20 mouse cellular contexts compared by ENCODE assay signal in the genomic region with DNA sequence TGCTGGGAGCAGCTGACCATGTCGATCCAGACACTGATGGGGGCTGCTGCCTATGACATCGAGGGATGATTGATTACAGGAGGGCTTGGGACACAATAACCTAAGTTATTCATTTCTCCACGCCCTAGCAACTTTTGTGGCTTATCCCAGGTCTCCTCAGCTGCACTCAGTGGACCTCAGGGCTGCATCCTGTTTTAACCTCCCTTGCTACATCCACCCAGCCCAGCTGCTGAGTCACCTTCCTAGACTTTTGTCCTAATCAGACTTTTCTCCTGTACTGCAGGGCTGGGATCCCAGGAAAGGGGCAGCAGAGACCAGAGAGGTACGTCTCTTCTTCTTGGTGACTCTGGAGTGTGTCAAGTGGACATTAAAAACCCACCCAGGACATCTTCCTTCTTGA. TPM values are rescaled to one million over a fixed set of nuclear protein-coding genes. Genes with fewer than 3 reads are reported as not detected.
A peak's percentile ranks its signal among the peaks of the same experiment; 100 is the strongest.
DNase-seq lines count a peak whose midpoint lies in the region; ATAC-seq and TF ChIP-seq lines count a peak whose summit lies in the region.
"Had no signal": no experiment of that assay in that cellular context is flagged by ENCODE, and none has a peak within 500 bp of the region (broad histone marks: within the 10 kb centered on the region; RNA-seq: fewer than 3 reads in every experiment).

No protein-coding gene starts in this region.

- no peak for ATAC-seq in heart, embryonic 11.5 days (replicated peaks; ENCODE audit: insufficient number of reproducible peaks, low FRiP score, low TSS enrichment)
- peak; percentile 57 for ATAC-seq in kidney, embryonic 15.5 days (replicated peaks; ENCODE audit: low FRiP score)
- no peak for ATAC-seq in stomach, embryonic 16.5 days (ENCODE audit: insufficient read depth, low FRiP score)
- ATAC-seq in stomach, postnatal 0 days (ENCODE audit: low FRiP score, low TSS enrichment), result no peak
- ATAC-seq: forebrain, embryonic 16.5 days; hindbrain, postnatal 0 days had no signal

- no peak for TF ChIP-seq EP300 in stomach, postnatal 0 days (optimal IDR thresholded peaks at IDR 0.05)

- no peaks in the 10 kb centered on the region for H3K27me3 ChIP-seq in heart, embryonic 10.5 days (ENCODE audit: insufficient read depth, poor library complexity, severe bottlenecking)
- H3K27me3 ChIP-seq in heart, embryonic 11.5 days (ENCODE audit: control insufficient read depth, insufficient read depth, low read length), result no peaks in the 10 kb centered on the region
- H3K27me3 ChIP-seq in kidney, embryonic 15.5 days, result no peaks in the 10 kb centered on the region
- no peaks in the 10 kb centered on the region for H3K27me3 ChIP-seq in stomach, embryonic 16.5 days (ENCODE audit: control insufficient read depth, insufficient read depth, low read length)
- H3K27me3 ChIP-seq in stomach, postnatal 0 days (ENCODE audit: control insufficient read depth, insufficient read depth, low read length), result no peaks in the 10 kb centered on the region
- H3K27me3 ChIP-seq: embryonic facial prominence, embryonic 12.5 days; forebrain, embryonic 12.5 days; heart, embryonic 13.5 days; hindbrain, embryonic 12.5 days had no signal

- peak; percentile 46 for DNase-seq in heart, embryonic 10.5 days (ENCODE audit: low spot score)
- DNase-seq in kidney, adult 18-20 months, result no peak
- no peak for DNase-seq in stomach, postnatal 0 days (ENCODE audit: low spot score)
- DNase-seq in thymus, postnatal 25 days, result no peak
- DNase-seq: adrenal gland, adult 8-10 months; adrenal gland, postnatal 36 days; cerebellum, postnatal 10 days; gastrocnemius, postnatal 10 days; heart, postnatal 36 days had no signal

- 72% methylated on average over 4 of the region's 4 CpGs for WGBS in heart, embryonic 10.5 days
- WGBS in heart, embryonic 11.5 days (ENCODE audit: insufficient replicate concordance), result 68% methylated on average over 4 of the region's 4 CpGs
- 63% methylated on average over 4 of the region's 4 CpGs for WGBS in kidney, embryonic 15.5 days
- WGBS in stomach, embryonic 16.5 days, result 70% methylated on average over 4 of the region's 4 CpGs
- WGBS in stomach, postnatal 0 days, result 55% methylated on average over 4 of the region's 4 CpGs

- no peaks in the 10 kb centered on the region for H3K9me3 ChIP-seq in heart, embryonic 10.5 days
- H3K9me3 ChIP-seq in heart, embryonic 11.5 days (replicated peaks; ENCODE audit: control insufficient read depth, low read length), result no peaks in the 10 kb centered on the region
- no peaks in the 10 kb centered on the region for H3K9me3 ChIP-seq in kidney, embryonic 15.5 days (replicated peaks)
- no peaks in the 10 kb centered on the region for H3K9me3 ChIP-seq in stomach, embryonic 16.5 days (replicated peaks; ENCODE audit: control insufficient read depth, low read length)
- no peaks in the 10 kb centered on the region for H3K9me3 ChIP-seq in stomach, postnatal 0 days (ENCODE audit: control insufficient read depth, low read length)
- H3K9me3 ChIP-seq: embryonic facial prominence, embryonic 12.5 days; forebrain, embryonic 12.5 days; heart, embryonic 13.5 days; hindbrain, embryonic 12.5 days had no signal

- no peak overlapping the region for H3K27ac ChIP-seq in heart, embryonic 10.5 days
- H3K27ac ChIP-seq in heart, embryonic 11.5 days (ENCODE audit: low read depth, low read length), result no peak overlapping the region
- H3K27ac ChIP-seq in kidney, embryonic 15.5 days, result no peak overlapping the region
- peak overlapping the region; percentile 28 for H3K27ac ChIP-seq in stomach, embryonic 16.5 days (ENCODE audit: low read length)
- no peak overlapping the region for H3K27ac ChIP-seq in stomach, postnatal 0 days (replicated peaks)
- H3K27ac ChIP-seq: embryonic facial prominence, embryonic 12.5 days; forebrain, embryonic 12.5 days; heart, adult 2 months; heart, embryonic 13.5 days; hindbrain, embryonic 12.5 days; hindbrain, postnatal 0 days had no signal

- H3K4me3 ChIP-seq in heart, embryonic 10.5 days, result no peak overlapping the region
- no peak overlapping the region for H3K4me3 ChIP-seq in heart, embryonic 11.5 days (ENCODE audit: low read depth, low read length)
- no peak overlapping the region for H3K4me3 ChIP-seq in kidney, embryonic 15.5 days (replicated peaks)
- no peak overlapping the region for H3K4me3 ChIP-seq in stomach, embryonic 16.5 days (replicated peaks; ENCODE audit: low read length)
- H3K4me3 ChIP-seq in stomach, postnatal 0 days (ENCODE audit: low read depth, low read length), result no peak overlapping the region
- H3K4me3 ChIP-seq: embryonic facial prominence, embryonic 12.5 days; forebrain, embryonic 12.5 days; heart, adult 2 months; heart, embryonic 13.5 days; hindbrain, embryonic 12.5 days had no signal

- H3K4me2 ChIP-seq in heart, embryonic 11.5 days, result no peak overlapping the region
- no peak overlapping the region for H3K4me2 ChIP-seq in kidney, embryonic 15.5 days
- no peak overlapping the region for H3K4me2 ChIP-seq in stomach, embryonic 16.5 days (ENCODE audit: low read depth, low read length)
- no peak overlapping the region for H3K4me2 ChIP-seq in stomach, postnatal 0 days (replicated peaks; ENCODE audit: low read depth)
- H3K4me2 ChIP-seq: embryonic facial prominence, embryonic 12.5 days; forebrain, embryonic 12.5 days; heart, embryonic 13.5 days; hindbrain, embryonic 12.5 days had no signal

- no peaks in the 10 kb centered on the region for H3K36me3 ChIP-seq in heart, embryonic 10.5 days
- H3K36me3 ChIP-seq in heart, embryonic 11.5 days (ENCODE audit: control insufficient read depth, insufficient read depth, low read length), result no peaks in the 10 kb centered on the region
- H3K36me3 ChIP-seq in kidney, embryonic 15.5 days, result no peaks in the 10 kb centered on the region
- H3K36me3 ChIP-seq in stomach, embryonic 16.5 days (ENCODE audit: control insufficient read depth, insufficient read depth, low read length), result no peaks in the 10 kb centered on the region
- no peaks in the 10 kb centered on the region for H3K36me3 ChIP-seq in stomach, postnatal 0 days (ENCODE audit: control insufficient read depth, insufficient read depth, low read length)
- H3K36me3 ChIP-seq: embryonic facial prominence, embryonic 12.5 days; forebrain, embryonic 12.5 days; heart, embryonic 13.5 days; hindbrain, embryonic 12.5 days had no signal

- no peak for TF ChIP-seq CTCF in stomach, postnatal 0 days (IDR thresholded peaks at IDR 0.05; ENCODE audit: low read depth)

- H3K4me1 ChIP-seq in heart, embryonic 10.5 days, result peaks cover 12% of the 10 kb centered on the region
- H3K4me1 ChIP-seq in heart, embryonic 11.5 days (ENCODE audit: control insufficient read depth, insufficient read depth, low read length), result 0 out of 2 replicates have a peak, but pooled peaks cover 3% of the 10 kb centered on the region
- peaks cover 15% of the 10 kb centered on the region for H3K4me1 ChIP-seq in kidney, embryonic 15.5 days
- no peaks in the 10 kb centered on the region for H3K4me1 ChIP-seq in stomach, embryonic 16.5 days (ENCODE audit: control insufficient read depth, insufficient read depth, low read length)
- H3K4me1 ChIP-seq in stomach, postnatal 0 days (replicated peaks; ENCODE audit: control insufficient read depth, insufficient read depth), result no peaks in the 10 kb centered on the region
- H3K4me1 ChIP-seq: embryonic facial prominence, embryonic 12.5 days had no signal

- no peak overlapping the region for H3K9ac ChIP-seq in heart, embryonic 11.5 days (ENCODE audit: low read depth, low read length)
- H3K9ac ChIP-seq in kidney, embryonic 15.5 days, result no peak overlapping the region
- H3K9ac ChIP-seq in stomach, embryonic 16.5 days (ENCODE audit: low read length), result no peak overlapping the region
- H3K9ac ChIP-seq in stomach, postnatal 0 days (ENCODE audit: low read length), result no peak overlapping the region
- H3K9ac ChIP-seq: embryonic facial prominence, embryonic 12.5 days; forebrain, embryonic 12.5 days; heart, embryonic 13.5 days; hindbrain, embryonic 12.5 days had no signal

RNA-seq across cellular contexts. Expression of a gene that starts 19.9 kb away (rescaled TPM):
- 33.2 and 49.6 TPM in 2 replicates for polyA plus RNA-seq in heart, embryonic 10.5 days (2016; fragmentation: Nextera tagmentation; extraction: Ambion mirVana)
- 24.1 and 24.2 TPM in 2 replicates for polyA plus RNA-seq in heart, embryonic 11.5 days (2014; fragmentation: Nextera tagmentation; extraction: Ambion mirVana)
- 9.1 and 9.5 TPM in 2 replicates for polyA plus RNA-seq in kidney, embryonic 15.5 days (2015; fragmentation: Nextera tagmentation; extraction: Ambion mirVana)
- 15.9 and 24.1 TPM in 2 replicates for polyA plus RNA-seq in stomach, embryonic 16.5 days (2015; fragmentation: Nextera tagmentation; extraction: Ambion mirVana)
- polyA plus RNA-seq in stomach, postnatal 0 days (2015; fragmentation: Nextera tagmentation; extraction: Ambion mirVana), result 6.3 and 7.4 TPM in 2 replicates

RNA-seq across cellular contexts. Expression of a gene that starts 59.4 kb away (rescaled TPM):
- polyA plus RNA-seq in heart, embryonic 10.5 days (2016; fragmentation: Nextera tagmentation; extraction: Ambion mirVana), result 2.3 and 4.8 TPM in 2 replicates
- polyA plus RNA-seq in heart, embryonic 11.5 days (2014; fragmentation: Nextera tagmentation; extraction: Ambion mirVana), result 3.0 and 3.5 TPM in 2 replicates
- 1.4 and 2.1 TPM in 2 replicates for polyA plus RNA-seq in kidney, embryonic 15.5 days (2015; fragmentation: Nextera tagmentation; extraction: Ambion mirVana)
- polyA plus RNA-seq in stomach, embryonic 16.5 days (2015; fragmentation: Nextera tagmentation; extraction: Ambion mirVana), result 31.4 and 37.9 TPM in 2 replicates
- polyA plus RNA-seq in stomach, postnatal 0 days (2015; fragmentation: Nextera tagmentation; extraction: Ambion mirVana), result 15.2 and 17.6 TPM in 2 replicates
- polyA plus RNA-seq: C2C12 had no signal
